Mouse (Mus musculus) brain, embryonic 18.5 days (tissue): ENCODE data around the gene Gdf11.
A peak's percentile ranks its signal among the peaks of the same experiment; 100 is the strongest.

Experiments used
- DNase-seq: peaks from one replicate; pipeline ENCODE4 v3.0.0-alpha.2; 2012; ENCODE audit warnings: low read depth, low spot score

The Gdf11 gene

DNA sequence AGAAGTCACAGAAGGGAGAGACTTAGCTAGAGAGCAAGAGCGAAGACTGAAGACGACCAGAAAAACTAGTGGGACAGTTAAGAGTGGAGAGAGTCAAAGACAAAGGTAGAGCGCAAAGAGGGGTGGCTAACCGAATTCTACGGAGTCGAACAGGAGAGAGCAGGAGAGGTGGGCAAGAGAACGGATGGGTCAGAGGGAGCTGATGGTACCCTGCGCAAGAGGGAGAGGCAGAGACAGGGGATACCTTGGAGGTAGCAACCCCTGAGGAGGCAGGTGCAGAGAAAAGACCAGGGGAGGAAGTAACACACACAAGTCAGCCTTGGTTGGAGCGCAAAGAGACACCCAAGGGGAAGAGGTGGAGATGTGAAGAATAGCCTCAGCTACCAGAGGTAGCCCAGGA lies 728 bp upstream of the Gdf11 start:
- DNase-seq, result no peak

DNA sequence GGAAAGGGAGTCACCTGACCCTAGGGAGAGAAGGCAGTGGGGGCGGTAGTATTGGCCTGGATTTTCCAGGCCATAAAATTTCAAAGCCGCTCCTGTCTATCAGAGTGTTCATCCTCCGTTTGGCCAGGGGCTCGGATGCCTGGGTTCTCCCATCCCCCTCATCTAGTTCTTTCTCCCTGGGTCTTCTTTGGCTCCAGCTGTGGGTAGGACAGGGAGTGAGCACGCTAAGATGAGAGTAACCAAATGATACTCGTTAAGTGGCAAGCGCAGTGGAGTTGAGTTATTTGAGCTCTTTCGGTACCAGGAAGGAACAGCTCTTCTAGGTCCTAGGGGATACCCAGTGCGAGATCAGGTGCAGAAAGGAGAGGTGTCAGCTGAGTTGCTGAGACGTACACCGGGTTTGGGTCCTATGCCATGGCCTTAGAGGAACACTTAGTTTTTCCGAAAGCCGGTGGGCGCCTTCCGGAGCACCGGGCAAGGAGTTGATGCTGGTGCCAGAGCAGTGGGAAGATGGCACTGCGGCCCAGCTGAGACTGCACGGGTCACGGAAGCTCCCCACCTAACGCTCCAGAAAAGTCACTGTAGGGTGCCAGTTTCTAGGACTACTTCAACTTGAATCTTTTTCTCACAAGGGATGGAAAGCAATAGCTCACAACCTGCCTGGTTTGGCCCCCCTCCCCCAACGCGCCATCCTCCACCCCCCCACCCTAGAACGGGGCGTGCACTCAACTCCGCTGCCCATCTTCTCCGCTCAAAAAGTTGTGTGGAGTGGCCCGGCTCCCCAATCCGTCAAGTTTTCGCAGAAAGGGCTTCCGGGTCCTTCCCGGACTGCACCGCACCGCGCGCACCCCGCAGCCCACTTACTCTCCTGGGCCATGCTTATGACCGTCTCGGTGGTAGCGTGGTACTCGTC lies 879 bp downstream of the Gdf11 start:
- no peak for DNase-seq

DNA sequence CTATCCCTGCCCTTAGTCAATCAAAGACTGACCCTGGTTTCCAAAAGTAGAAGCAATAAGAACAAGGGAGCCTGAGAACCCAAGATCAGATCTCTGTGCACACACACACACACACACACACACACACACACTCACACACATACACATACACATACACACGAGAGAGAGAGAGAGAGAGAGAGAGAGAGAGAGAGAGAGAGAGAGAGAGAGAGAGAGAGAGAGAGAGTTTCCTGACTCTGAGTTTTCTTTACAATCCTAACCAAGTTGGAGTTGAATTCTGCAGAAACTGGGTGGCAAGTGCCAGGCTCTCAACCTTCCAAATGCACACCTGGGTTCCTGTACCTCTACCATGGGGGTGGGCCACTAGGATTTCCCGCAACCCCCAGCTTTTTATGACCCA lies 1.7 kb downstream of the Gdf11 start:
- no peak for DNase-seq

DNA sequence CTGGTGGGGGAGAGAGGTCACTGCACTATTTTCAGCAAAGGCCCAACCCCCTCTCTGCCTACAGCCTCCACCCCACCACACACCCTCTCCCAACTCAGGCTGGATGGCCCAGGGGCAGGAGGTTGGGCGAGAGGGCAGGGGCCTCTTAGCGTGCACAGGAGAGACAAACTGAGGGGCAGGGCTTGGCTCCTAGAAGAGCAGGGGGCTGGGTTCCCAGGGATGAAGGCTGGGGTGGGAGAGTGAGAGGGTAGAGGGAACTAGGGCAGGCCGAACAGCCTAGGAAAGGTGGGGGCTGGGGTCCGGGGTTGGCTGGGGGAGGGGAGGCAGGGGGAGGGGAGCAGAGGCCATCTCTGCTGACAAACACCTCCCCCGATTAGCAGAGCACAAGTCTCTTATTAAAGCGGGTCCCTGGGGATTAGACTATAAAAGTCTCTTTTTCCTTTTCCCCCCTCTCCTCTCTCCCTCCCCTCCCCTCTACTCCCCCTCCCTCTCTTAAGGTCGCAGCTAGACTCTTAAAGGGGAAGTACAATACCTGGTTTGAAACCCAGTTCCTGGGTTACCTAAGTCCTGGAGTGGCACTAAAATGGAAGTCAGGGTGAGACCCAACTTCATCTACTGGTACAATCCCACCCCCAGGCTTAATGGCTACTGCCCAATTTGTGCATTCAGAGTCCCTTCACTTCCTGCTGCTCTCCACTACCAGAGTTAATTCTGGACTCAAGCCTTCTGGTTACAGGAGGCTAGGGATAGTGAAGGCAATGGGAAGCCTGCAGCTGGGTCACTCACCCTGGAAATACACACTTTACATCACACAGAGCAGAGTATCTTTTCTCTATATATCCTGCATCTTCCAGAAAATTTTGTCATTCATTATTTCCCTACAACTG lies 2.3 kb downstream of the Gdf11 start:
- no peak for DNase-seq

DNA sequence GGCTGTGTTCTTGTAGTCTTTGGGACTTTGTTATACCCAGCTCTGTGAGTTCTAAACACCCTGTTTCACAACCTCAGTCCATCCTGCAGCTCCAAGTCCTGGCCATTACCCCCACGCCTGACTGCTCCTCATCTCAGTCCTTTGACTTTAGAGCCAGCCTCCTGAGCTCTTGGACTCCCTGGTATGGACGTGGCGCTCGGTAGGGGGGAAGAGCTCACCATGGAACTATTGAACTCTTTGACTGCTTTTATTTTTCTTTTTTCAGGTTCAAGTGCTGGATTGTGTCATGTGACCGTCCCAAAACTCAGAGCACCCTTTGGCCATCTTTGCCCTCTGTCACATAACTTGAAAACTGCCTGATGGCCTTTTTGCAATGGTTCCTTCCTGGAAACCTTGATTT lies 9.5 kb downstream of the Gdf11 start:
- no peak for DNase-seq

DNA sequence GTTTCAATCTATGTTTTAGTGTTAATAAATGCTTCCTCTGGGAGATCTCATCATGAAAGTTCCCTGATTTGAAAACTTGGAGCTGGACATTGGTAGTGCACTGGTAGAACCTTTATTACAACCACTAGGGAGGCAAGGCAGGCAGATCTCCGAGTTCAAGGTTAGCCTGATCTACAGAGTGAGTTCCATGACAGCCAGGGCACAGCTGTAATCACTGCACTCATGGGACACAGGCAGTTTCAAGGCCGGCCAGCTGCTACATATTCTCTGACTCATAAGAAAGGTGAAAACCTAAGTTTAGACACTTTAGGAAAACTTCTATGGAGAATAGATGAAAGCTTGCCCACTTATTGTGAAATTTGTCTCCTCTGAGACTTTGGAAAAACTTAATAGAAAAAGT lies 12.7 kb downstream of the Gdf11 start:
- no peak for DNase-seq

DNA sequence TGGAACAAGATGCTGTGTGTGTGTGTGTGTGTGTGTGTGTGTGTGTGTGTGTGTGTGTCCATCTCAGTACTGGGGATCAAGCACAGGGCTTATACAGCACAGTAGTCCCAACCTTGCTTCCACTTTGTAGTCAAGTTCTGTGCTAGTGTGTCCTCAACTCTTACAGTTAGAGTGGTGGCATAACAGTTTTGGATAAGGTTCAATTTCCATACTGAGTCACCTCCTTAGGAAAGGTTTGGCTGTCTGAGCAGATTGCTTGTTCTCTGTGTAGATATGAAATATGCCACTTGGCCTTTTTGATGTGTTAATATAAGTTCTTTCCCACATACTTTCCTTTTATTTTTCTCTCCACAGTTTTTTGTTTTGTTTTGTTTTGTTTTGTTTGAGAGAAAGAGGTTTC lies 13.2 kb downstream of the Gdf11 start:
- no peak for DNase-seq

DNA sequence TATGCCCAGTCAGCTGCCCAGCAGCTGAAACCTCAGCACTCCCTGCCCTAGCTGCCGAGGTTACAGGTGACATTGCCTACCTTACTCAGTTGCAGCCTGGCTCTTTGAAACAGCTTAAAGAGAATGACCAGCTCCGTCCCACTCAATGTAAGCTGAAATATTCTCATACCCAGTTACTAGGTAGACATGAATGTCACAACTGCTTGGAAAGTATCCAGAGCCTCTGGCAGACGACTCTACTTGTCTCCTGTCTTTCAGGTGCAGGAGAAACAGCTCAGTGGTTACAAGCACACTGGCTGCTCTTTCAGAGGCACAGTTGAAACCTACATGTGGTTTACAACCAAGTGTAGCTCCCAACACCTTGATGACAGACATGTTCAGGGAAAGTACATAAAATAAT lies 21.2 kb downstream of the Gdf11 start:
- no peak for DNase-seq

DNA sequence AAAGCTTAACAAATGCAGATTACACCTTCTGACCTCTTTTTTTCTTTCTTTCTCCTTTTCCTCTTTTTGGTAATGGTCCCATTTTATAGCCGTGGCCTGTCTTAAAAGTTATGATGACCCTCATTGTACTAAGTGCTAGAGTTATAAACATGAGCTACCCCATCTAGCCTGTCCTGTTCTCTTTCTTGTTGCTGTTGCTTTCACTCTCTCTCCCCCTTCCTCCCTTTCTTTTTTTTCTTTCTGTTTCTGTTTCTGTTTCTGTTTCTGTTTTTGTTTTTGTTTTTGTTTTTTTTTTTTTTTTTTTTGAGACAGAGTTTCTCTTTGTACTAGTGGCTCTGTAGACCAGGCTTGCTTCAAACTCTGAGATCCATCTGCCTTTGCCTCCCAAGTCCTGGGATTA lies 25.0 kb downstream of the Gdf11 start:
- DNase-seq, result no peak

DNA sequence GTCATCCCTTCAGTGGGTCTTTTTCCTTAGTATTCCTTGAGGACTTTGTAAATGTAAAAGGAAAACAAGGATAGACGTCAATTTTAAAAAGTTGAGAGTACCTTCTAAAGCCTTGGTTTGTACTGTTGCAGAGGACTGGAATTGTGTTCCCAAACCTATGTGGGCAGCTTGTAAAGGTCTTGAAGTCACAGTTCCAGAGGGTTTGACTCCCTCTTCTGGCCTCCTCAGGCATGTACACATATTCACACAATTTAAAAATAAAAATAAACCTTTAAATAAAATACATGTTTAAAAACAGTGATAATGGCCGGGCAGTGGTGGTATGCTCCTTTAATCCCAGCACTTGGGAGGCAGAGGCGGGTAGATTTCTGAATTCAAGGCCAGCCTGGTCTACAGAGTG lies 25.5 kb downstream of the Gdf11 start:
- no peak for DNase-seq

DNA sequence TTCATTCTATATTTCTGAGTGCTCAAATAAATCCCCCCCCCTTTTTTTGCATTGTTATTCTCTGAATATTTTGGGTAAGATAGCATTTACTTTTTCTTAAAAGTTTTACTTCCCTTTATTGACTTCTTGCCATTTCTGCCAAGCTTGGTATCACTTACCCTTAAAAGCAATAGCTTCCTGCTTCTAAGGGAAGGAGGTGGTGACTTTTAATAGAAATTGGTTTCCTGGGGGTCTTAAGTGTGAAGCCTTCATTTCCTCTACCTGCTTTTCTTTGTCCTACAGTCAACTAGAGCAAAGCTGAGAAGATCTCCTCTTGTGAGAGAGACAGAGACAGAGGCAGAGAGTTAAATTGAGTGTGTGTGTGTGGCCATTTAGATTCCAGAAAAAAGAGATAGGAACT lies 30.3 kb downstream of the Gdf11 start:
- no peak for DNase-seq

DNA sequence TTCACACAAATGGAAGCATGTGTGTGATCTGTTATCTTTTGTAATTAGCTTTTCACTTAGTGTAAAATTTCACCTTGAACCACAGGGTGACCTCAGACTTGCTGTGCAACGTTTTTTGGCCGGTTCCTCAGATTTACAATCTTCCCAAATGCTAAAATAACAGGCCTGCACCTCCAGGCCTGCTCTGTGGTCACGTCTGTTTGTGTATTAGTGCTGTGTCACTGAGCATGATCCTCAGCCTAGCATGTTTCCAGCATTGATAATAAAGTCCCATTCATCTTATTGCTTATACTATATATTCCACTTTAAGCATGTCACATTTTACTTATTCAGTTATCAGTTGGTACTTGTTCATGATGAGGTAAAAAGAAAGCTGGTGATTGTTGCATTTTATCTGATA lies 41.2 kb downstream of the Gdf11 start:
- no peak for DNase-seq

DNA sequence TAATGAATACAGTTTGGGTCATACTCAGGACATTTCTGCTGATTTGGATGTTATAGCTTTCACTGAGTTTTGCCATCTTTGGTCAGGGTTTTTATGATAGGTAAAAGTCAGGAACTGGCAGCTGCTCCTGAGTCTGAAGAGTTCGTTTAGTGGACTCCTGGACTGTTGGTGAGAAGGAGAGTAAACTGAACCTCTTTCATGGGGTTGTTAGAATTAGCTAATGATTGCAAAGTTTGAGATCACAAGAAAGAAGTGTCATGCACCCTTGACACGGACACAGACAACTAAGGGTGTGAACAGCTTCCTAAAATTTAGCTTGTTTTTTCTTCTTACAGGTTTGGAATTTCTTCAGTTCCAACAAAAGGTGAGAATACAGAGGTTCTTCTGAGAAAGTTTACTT lies 43.1 kb downstream of the Gdf11 start:
- DNase-seq, result no peak

DNA sequence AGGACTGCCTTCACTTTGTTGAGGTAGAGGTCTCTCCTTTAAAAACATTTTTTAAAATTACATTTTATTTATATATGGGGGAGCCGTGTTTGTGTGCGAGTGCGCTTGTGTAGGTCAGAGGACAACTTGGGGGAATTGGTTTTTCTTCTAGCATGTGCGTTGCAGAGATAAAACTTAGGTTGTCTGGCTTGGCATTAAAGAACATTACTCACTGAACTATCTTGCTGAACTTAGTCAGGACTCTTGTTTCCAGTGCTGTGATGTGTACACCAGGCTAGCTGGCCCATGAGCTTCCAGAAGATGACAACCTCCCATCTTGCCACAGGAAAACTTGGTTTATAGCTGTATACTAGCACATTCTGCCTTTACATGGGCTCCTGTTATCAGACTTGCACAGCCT lies 44.9 kb downstream of the Gdf11 start:
- no peak for DNase-seq

DNA sequence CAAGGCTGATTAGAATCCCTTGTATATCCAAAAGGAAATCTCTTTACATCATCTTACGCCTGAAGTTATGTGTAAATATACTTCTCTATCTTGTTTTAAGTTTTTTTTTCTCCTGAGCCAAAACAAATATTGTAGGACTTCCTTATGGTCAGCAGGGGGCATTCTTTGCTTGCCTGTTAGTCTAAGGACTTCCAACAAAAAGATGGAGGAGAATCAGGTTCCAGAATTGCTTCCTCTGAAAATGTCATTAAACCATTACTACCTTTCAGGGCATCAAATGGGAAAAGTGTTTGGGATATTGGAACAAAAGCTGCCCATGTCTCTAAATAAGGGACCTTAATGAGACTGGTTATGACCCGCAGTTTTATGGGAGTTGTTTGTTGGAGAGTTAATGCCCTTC lies 46.0 kb downstream of the Gdf11 start:
- peak; percentile 3 for DNase-seq

DNA sequence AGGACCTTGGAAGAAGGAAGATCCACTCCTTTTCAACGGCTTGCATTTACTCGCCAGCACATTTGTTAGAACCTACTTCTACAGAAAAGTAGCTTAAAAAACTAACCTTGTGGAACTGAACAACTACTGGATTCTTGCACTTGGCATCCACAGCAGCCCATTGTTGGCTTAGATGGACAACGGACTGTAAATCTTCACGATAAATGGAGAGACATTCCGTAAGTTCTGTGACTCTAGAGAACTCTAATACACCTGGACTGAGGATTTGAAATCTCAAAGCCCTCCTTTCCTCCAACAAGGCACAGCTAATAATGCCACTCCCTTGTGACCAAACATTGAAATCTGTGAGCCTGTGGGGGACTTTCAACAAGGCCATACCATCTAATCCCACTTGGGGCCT lies 48.3 kb downstream of the Gdf11 start:
- no peak for DNase-seq

DNA sequence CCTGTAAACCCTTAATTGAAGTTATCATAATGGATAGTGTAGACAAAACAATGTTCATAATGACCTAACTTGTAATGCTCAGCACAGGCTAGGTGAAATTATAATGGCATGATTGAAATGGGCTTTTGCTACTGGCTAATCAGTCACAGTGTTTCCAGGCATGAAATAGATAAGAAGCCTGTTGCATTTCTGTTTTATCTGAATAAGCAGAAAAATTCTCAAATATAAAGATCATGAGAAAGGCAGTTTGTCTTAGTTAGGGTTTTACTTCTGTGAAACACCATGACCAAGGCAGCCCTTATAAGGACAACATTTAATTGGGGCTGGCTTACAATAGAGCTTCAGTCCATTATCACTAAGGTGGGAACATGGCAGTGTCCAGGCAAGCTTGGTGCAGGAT lies 50.9 kb downstream of the Gdf11 start:
- DNase-seq, result no peak

DNA sequence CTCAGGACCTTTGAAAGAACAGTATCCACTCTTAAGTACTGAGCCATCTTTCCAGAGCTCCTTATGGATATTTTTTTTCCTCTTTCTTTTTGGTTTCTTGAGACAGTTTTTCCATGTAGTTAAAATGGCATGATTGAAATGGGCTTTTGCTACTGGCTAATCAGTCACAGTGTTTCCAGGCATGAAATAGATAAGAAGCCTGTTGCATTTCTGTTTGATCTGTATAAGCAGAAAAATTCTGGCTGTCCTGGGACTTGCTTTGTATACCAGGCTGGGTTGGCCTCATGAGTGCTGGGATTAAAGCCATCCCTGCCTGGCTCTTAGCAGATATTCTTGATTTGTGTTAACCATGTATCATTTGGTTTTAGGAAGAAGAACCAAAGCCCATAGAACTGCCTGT lies 52.1 kb downstream of the Gdf11 start:
- DNase-seq, result no peak

DNA sequence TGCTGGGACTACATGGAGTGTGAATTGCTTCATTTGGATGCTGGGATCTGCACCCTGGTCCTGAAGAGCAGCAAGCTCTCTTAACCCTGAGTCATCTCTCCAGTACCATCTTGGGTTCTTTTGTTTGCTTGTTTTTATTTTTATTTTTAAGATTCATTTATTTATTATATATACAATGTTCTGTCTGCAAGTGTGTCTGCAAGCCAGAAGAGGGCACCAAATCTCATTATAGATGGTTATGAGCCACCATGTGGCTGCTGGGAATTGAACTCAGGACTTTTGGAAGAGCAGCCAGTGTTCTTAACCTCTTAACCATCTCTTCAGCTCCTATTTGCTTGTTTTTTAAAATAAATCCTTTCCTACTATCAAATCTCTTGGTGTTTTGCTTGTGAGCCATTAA lies 54.1 kb downstream of the Gdf11 start:
- DNase-seq, result no peak
